Mouse (Mus musculus) ES-E14 (cell line): ENCODE measurements around the gene Cabp1. TPM values are rescaled to one million over a fixed set of nuclear protein-coding genes. Genes with fewer than 3 reads are reported as not detected.

Source experiments
- DNase-seq: peaks from one replicate; pipeline ENCODE4 v3.0.0-alpha.2; 2013; ENCODE audit warnings: low read depth, low spot score
- H3K27ac ChIP-seq: 2 replicates; pipeline ENCODE4 v1.5.1; 2012; ENCODE audit warnings: low read depth, mild to moderate bottlenecking, low read length, moderate library complexity, mixed read lengths; ENCODE audit not compliant: poor library complexity, insufficient read depth, severe bottlenecking
- H3K36me3 ChIP-seq: 2 replicates; pipeline ENCODE4 v1.6.1; 2012; ENCODE audit warnings: mild to moderate bottlenecking, low read length, moderate library complexity, mixed read lengths; ENCODE audit not compliant: control insufficient read depth, poor library complexity, insufficient read depth, severe bottlenecking
- H3K4me1 ChIP-seq, 2 experiments: fragments of 150-350 bp in 1 of 2; sonication (generic) in 1 of 2; 2 replicates each; pipeline ENCODE4 v1.6.1; 2012; ENCODE audit warnings: low read length in 2 of 2, mild to moderate bottlenecking in 1 of 2, mixed read lengths in 1 of 2; ENCODE audit not compliant: control insufficient read depth in 2 of 2, insufficient read depth in 2 of 2, poor library complexity in 1 of 2
- H3K4me3 ChIP-seq, 2 experiments: fragments of 150-350 bp in 1 of 2; sonication (generic) in 1 of 2; 2 replicates each; pipeline ENCODE4 v1.5.1; 2012; ENCODE audit warnings: low read length in 2 of 2, low read depth in 1 of 2, mild to moderate bottlenecking in 1 of 2, mixed read lengths in 1 of 2; ENCODE audit not compliant: insufficient read depth in 1 of 2, poor library complexity in 1 of 2, severe bottlenecking in 1 of 2
- H3K9ac ChIP-seq: 2 replicates; pipeline ENCODE4 v1.6.1; 2012; ENCODE audit warnings: low read depth, mild to moderate bottlenecking, low read length, mixed read lengths; ENCODE audit not compliant: poor library complexity, insufficient read depth, severe bottlenecking
- H3K9me3 ChIP-seq: fragments of 150-350 bp; sonication (generic); 2 replicates; pipeline ENCODE4 v1.6.1; 2012; ENCODE audit warnings: low read depth, mild to moderate bottlenecking, low read length; ENCODE audit not compliant: control insufficient read depth, insufficient read depth
- CHD2 ChIP-seq: IDR thresholded peaks from 2 replicates; pipeline ENCODE4 v1.6.1; 2014; ENCODE audit warnings: mild to moderate bottlenecking, low read depth, low read length, inconsistent platforms
- HCFC1 ChIP-seq: IDR thresholded peaks from 2 replicates; pipeline ENCODE4 v1.6.1; 2012; ENCODE audit warnings: low read length, inconsistent platforms, borderline replicate concordance; ENCODE audit not compliant: insufficient read depth
- MAFK ChIP-seq: IDR thresholded peaks from 2 replicates; pipeline ENCODE4 v1.6.1; 2014; ENCODE audit warnings: mild to moderate bottlenecking, low read depth, low read length, inconsistent platforms; ENCODE audit not compliant: insufficient read depth
- ZC3H11A ChIP-seq: IDR thresholded peaks from 2 replicates; pipeline ENCODE4 v1.6.1; 2012; ENCODE audit warnings: low read depth, mild to moderate bottlenecking, inconsistent platforms, low read length, borderline replicate concordance
- ZNF384 ChIP-seq: IDR thresholded peaks from 2 replicates; pipeline ENCODE4 v1.6.1; 2012; ENCODE audit warnings: low read depth, low read length, inconsistent platforms
- in situ Hi-C, 2 experiments: fragments of 600-800 bp; cut with MboI; formaldehyde crosslinking; loops; one replicate each; pipeline ENCODE4 v1.15.1; 2025; ENCODE audit warnings: low sequenced_read_pairs in 2 of 2, inconsistent platforms in 1 of 2; ENCODE audit not compliant: unreplicated experiment in 2 of 2
- total RNA-seq: library from RNA; depleted of rRNA; stranded (reverse); fragments of 300-350 nt; gene quantifications from 2 replicates; pipeline ENCODE4 v1.2.3, GENCODE M21; 2012

The Cabp1 gene
- total RNA-seq, 1 experiment: 14.9 TPM

DNA sequence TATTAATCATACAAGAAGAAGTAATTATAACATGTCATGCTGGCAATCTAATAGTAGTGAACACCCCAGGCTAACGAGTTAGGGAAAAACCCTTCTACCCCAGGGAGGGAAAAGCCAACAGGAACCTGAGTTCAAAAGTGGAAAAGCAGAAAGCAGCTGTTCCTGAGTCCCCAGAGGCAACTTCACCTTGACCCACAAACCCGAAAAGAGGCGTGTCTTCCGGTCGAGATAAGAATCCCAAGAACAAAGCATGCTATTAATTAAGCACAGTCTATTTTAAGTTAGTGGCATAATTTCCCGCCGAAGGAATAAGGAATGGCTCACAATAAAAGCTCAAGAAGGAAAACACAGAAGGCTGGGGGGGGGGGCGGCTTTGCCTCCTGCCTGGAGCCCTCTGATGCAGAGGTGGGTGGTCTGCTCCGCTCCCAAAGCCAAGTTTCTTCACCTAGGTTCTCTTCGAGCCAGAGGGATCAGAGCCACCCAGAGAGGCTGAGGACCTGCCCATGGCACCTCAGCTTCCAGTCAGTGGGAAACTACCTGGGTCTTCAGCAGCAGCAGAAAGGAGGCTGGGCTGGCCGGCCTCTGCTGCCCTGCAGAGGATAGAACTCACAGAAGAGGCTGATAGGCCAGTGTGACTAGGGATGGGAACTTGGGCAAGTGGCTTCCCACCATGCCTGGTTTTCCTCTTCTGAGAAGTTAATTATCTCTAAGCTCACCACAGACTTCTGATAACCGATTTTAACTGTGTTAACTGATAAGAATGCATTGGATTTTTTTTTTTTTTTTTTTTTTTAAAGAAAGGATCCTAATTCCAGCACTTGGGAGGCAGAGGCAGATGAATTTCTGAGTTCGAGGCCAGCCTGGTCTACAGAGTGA is 32.9 kb downstream of the Cabp1 start:
- no peak overlapping the region for H3K4me3 ChIP-seq
- no peaks in the 10 kb centered on the region for H3K36me3 ChIP-seq
- H3K9ac ChIP-seq: peak overlapping the region; percentile 33; the same call in 1 of the 2 replicates
- in situ Hi-C loops: no loop called here
- TF ChIP-seq ZC3H11A (no peak), ZNF384 (peak; percentile 72), HCFC1 (no peak), MAFK (no peak), CHD2 (no peak)
- no peak overlapping the region for H3K27ac ChIP-seq
- DNase-seq: no peak
- no peaks in the 10 kb centered on the region for H3K9me3 ChIP-seq
- H3K4me1 ChIP-seq: peaks cover under 1 to 5% of the 10 kb centered on the region in 2 experiments; a peak in 3 of 4 replicates

DNA sequence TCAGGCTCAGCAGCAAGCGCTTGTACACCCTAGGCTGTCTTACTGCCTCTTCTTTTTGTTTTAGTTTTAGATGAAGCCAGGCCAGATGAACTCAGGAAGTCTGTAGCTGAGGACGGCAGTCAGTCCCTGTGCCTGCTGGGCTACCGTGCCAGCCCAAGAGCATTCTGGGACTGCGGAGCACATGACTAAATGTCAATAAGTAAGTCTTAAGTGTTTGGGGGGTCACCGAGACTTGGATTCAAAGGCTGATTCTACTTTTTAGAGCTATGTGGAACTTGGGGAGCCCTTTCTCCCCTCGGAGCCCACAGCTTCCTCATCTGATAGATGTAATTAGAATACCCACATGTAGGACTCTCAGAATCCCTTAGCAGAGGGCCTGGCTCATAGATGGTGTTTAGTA is 33.5 kb downstream of the Cabp1 start:
- H3K36me3 ChIP-seq: no peaks in the 10 kb centered on the region
- no peak overlapping the region for H3K4me3 ChIP-seq
- DNase-seq: no peak
- no peak overlapping the region for H3K9ac ChIP-seq
- peaks cover 0 to 3% of the 10 kb centered on the region in 2 experiments; a peak in 3 of 4 replicates for H3K4me1 ChIP-seq
- in situ Hi-C loops: no loop called here
- no peaks in the 10 kb centered on the region for H3K9me3 ChIP-seq
- no peak overlapping the region for H3K27ac ChIP-seq
- no peak for TF ChIP-seq HCFC1
- TF ChIP-seq ZNF384: no peak
- no peak for TF ChIP-seq ZC3H11A
- TF ChIP-seq CHD2: no peak
- no peak for TF ChIP-seq MAFK

DNA sequence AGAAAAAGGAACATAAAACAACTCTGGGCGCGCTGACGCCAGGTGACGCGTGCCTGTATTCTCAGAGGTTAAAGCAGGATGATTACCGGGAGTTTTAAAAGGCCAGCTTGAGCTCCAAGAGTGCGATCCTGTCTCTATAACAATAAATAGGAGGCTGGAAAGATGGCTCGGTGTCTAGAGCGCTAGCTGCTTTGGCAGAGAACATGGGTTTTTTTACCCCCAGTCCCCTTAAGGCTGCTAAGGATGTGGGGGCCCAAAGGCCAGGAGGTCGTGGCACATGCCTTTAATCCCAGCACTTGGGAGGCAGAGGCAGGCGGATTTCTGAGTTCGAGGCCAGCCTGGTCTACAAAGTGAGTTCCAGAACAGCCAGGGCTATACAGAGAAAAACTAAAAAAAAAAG is 35.0 kb downstream of the Cabp1 start:
- Histone ChIP-seq H3K9ac (peak overlapping the region; percentile 65; the same call in 1 of the 2 replicates), H3K9me3 (no peaks in the 10 kb centered on the region), H3K4me3 (peak overlapping the region; percentile 74 to 89), H3K27ac (no peak overlapping the region), H3K4me1 (peaks cover 0 to 8% of the 10 kb centered on the region in 2 experiments), H3K36me3 (no peaks in the 10 kb centered on the region; the same call in 1 of the 2 replicates)
- DNase-seq: no peak
- no peak for TF ChIP-seq CHD2
- TF ChIP-seq ZNF384: no peak
- no peak for TF ChIP-seq ZC3H11A
- TF ChIP-seq MAFK: no peak
- no peak for TF ChIP-seq HCFC1
- in situ Hi-C loops: no loop called here

- H3K36me3 ChIP-seq: peaks cover 3% of the 10 kb centered on the region; the same call in 1 of the 2 replicates
- in situ Hi-C loops: no loop called here
- peak within 1 kb of the TSS; percentile 87 to 89 for H3K4me3 ChIP-seq
- peak; percentile 76 for TF ChIP-seq HCFC1
- no peak for TF ChIP-seq ZNF384
- peak within 1 kb of the TSS; percentile 85 for H3K27ac ChIP-seq
- peak; percentile 97 for DNase-seq
- peak within 1 kb of the TSS; percentile 90 for H3K9ac ChIP-seq
- no peaks in the 10 kb centered on the region for H3K9me3 ChIP-seq
- H3K4me1 ChIP-seq: peaks cover 0 to 9% of the 10 kb centered on the region in 2 experiments
Observed at GRCm38 (mm10) chr5:115158040-115158983, 35.9 kb downstream of the Cabp1 start, which contains the start of gene Mlec. Mlec (minus strand) TSS chr5:115158179.
